Mouse (Mus musculus) hindbrain, embryonic 11.5 days (tissue): Measurements from ENCODE around the gene Mrpl23. TPM values are rescaled to one million over a fixed set of nuclear protein-coding genes. Genes with fewer than 3 reads are reported as not detected.

Experiments
- ATAC-seq: fragments of 200-750 bp; cut with Nextera tagmentation; 2 replicates; pipeline ENCODE4 v1.8.0; 2017; ENCODE audit warnings: mild to moderate bottlenecking, moderate TSS enrichment, moderate library complexity; ENCODE audit not compliant: low FRiP score
- DNase-seq: peaks from one replicate; pipeline ENCODE4 v3.0.0-alpha.2; 2015; ENCODE audit warnings: low spot score
- H3K27ac ChIP-seq: fragments of 300-500 bp; sonication (generic); 2 replicates; pipeline ENCODE4 v1.5.1; 2014; ENCODE audit warnings: mild to moderate bottlenecking, low read depth, low read length
- H3K27me3 ChIP-seq: fragments of 300-500 bp; sonication (generic); 2 replicates; pipeline ENCODE4 v1.6.1; 2014; ENCODE audit warnings: mild to moderate bottlenecking, low read length, moderate library complexity, mixed read lengths; ENCODE audit not compliant: control insufficient read depth, insufficient read depth
- H3K36me3 ChIP-seq: fragments of 300-500 bp; sonication (generic); 2 replicates; pipeline ENCODE4 v1.6.1; 2014; ENCODE audit warnings: mild to moderate bottlenecking, low read length, moderate library complexity, mixed read lengths; ENCODE audit not compliant: control insufficient read depth, insufficient read depth
- H3K4me1 ChIP-seq: fragments of 300-500 bp; sonication (generic); replicated peaks from 2 replicates; pipeline ENCODE4 v1.6.1; 2014; ENCODE audit warnings: low read length, mixed read lengths; ENCODE audit not compliant: control insufficient read depth, insufficient read depth
- H3K4me2 ChIP-seq: fragments of 300-500 bp; sonication (generic); replicated peaks from 2 replicates; pipeline ENCODE4 v1.6.1; 2014; ENCODE audit warnings: mild to moderate bottlenecking, low read depth, low read length
- H3K4me3 ChIP-seq: fragments of 300-500 bp; sonication (generic); 2 replicates; pipeline ENCODE4 v1.5.1; 2014; ENCODE audit warnings: low read depth, low read length
- H3K9ac ChIP-seq: fragments of 300-500 bp; sonication (generic); 2 replicates; pipeline ENCODE4 v1.6.1; 2014; ENCODE audit warnings: low read depth, low read length
- H3K9me3 ChIP-seq: fragments of 300-500 bp; sonication (generic); 2 replicates; pipeline ENCODE4 v1.6.1; 2016; ENCODE audit warnings: low read length; ENCODE audit not compliant: control insufficient read depth
- WGBS: fragments of 180-500 bp; shearing (Covaris S2); extraction: QIAGEN DNeasy Blood & Tissue Kit; methylation state at CpG from one replicate; pipeline ENCODE4 v1.1.7; 2014; 5-methylcytosine and 5-hydroxymethylcytosine counted together
- polyA plus RNA-seq: library from polyadenylated mRNA; unstranded; fragments of >200 nt; fragmentation: Nextera tagmentation; extraction: Ambion mirVana; gene quantifications from 2 replicates; pipeline ENCODE4 v1.2.1, GENCODE M21; 2014

Mrpl23 gene
- polyA plus RNA-seq, 1 experiment from 2014 or later, result 13.5 TPM

- 86% methylated on average over 2 of the region's 2 CpGs for WGBS
- DNase-seq (no peak), ATAC-seq (no peak)
- no peak overlapping the region for H3K4me3 ChIP-seq
- no peaks in the 10 kb centered on the region for H3K27me3 ChIP-seq
- no peaks in the 10 kb centered on the region for H3K36me3 ChIP-seq
- no peak overlapping the region for H3K27ac ChIP-seq
- no peaks in the 10 kb centered on the region for H3K9me3 ChIP-seq
- no peaks in the 10 kb centered on the region for H3K4me1 ChIP-seq
- H3K4me2 ChIP-seq, result no peak overlapping the region
- H3K9ac ChIP-seq, result no peak overlapping the region
Measured at GRCm38 (mm10) chr7:142497775-142498174, 34.7 kb upstream of the Mrpl23 start.

GRCm38 (mm10) chr7:142498575-142498974 lies 33.9 kb upstream of the Mrpl23 start, which contains the start of gene Tnnt3:
TSS of gene Tnnt3 (plus strand) at chr7:142498836.
- Histone ChIP-seq H3K27ac (no peak within 1 kb of the TSS), H3K4me2 (no peak within 1 kb of the TSS), H3K4me3 (no peak within 1 kb of the TSS), H3K4me1 (no peaks in the 10 kb centered on the region), H3K9me3 (no peaks in the 10 kb centered on the region), H3K36me3 (no peaks in the 10 kb centered on the region), H3K9ac (no peak within 1 kb of the TSS), H3K27me3 (no peaks in the 10 kb centered on the region)
- DNase-seq, result no peak
- no peak for ATAC-seq
- 93% methylated on average over 2 of the region's 2 CpGs for WGBS

- Histone ChIP-seq H3K4me1 (no peaks in the 10 kb centered on the region), H3K27me3 (no peaks in the 10 kb centered on the region), H3K4me3 (no peak overlapping the region), H3K4me2 (no peak overlapping the region), H3K9ac (no peak overlapping the region), H3K27ac (no peak overlapping the region), H3K9me3 (no peaks in the 10 kb centered on the region), H3K36me3 (no peaks in the 10 kb centered on the region)
- 71% methylated on average over 5 of the region's 5 CpGs for WGBS
- no peak for DNase-seq
- ATAC-seq, result no peak
Measured at GRCm38 (mm10) chr7:142499010-142499721, 33.3 kb upstream of the Mrpl23 start.

- Histone ChIP-seq H3K36me3 (no peaks in the 10 kb centered on the region), H3K27me3 (no peaks in the 10 kb centered on the region), H3K27ac (no peak overlapping the region), H3K4me1 (no peaks in the 10 kb centered on the region), H3K9me3 (no peaks in the 10 kb centered on the region), H3K4me2 (no peak overlapping the region), H3K4me3 (no peak overlapping the region), H3K9ac (no peak overlapping the region)
- DNase-seq (no peak), ATAC-seq (no peak)
- WGBS, result 91% methylated on average over 1 of the region's 1 CpGs
Measured at GRCm38 (mm10) chr7:142500032-142500431, 32.5 kb upstream of the Mrpl23 start.

- DNase-seq (no peak), ATAC-seq (no peak)
- 83% methylated on average over 4 of the region's 4 CpGs for WGBS
- Histone ChIP-seq H3K4me3 (no peak overlapping the region), H3K4me2 (no peak overlapping the region), H3K27me3 (no peaks in the 10 kb centered on the region), H3K4me1 (peaks cover 9% of the 10 kb centered on the region), H3K9me3 (no peaks in the 10 kb centered on the region), H3K27ac (no peak overlapping the region), H3K9ac (no peak overlapping the region), H3K36me3 (no peaks in the 10 kb centered on the region)
Measured at GRCm38 (mm10) chr7:142503206-142503605, 29.3 kb upstream of the Mrpl23 start.

GRCm38 (mm10) chr7:142505942-142506341 lies 26.5 kb upstream of the Mrpl23 start:
- peak; percentile 54 for DNase-seq
- no peak overlapping the region for H3K4me3 ChIP-seq
- peaks cover 17% of the 10 kb centered on the region for H3K4me1 ChIP-seq
- no peak overlapping the region for H3K9ac ChIP-seq
- no peaks in the 10 kb centered on the region for H3K9me3 ChIP-seq
- ATAC-seq, result peak; percentile 65
- WGBS, result 19% methylated on average over 2 of the region's 2 CpGs
- H3K27ac ChIP-seq, result no peak overlapping the region; the same call in 1 of the 2 replicates
- no peaks in the 10 kb centered on the region for H3K36me3 ChIP-seq
- no peaks in the 10 kb centered on the region for H3K27me3 ChIP-seq
- no peak overlapping the region for H3K4me2 ChIP-seq

GRCm38 (mm10) chr7:142506501-142506900 lies 26.0 kb upstream of the Mrpl23 start:
- DNase-seq (no peak), ATAC-seq (no peak)
- no peaks in the 10 kb centered on the region for H3K36me3 ChIP-seq
- H3K27me3 ChIP-seq, result no peaks in the 10 kb centered on the region
- H3K4me3 ChIP-seq, result no peak overlapping the region
- H3K9me3 ChIP-seq, result no peaks in the 10 kb centered on the region
- no peak overlapping the region for H3K27ac ChIP-seq
- H3K4me1 ChIP-seq, result peaks cover 17% of the 10 kb centered on the region
- 26% methylated on average over 4 of the region's 4 CpGs for WGBS
- H3K9ac ChIP-seq, result no peak overlapping the region
- H3K4me2 ChIP-seq, result no peak overlapping the region

- DNase-seq, result no peak
- 92% methylated on average over 9 of the region's 9 CpGs for WGBS
- no peak overlapping the region for H3K27ac ChIP-seq
- H3K9me3 ChIP-seq, result no peaks in the 10 kb centered on the region
- no peak overlapping the region for H3K4me2 ChIP-seq
- H3K27me3 ChIP-seq, result no peaks in the 10 kb centered on the region; the same call in 1 of the 2 replicates
- peaks cover 17% of the 10 kb centered on the region for H3K4me1 ChIP-seq
- no peaks in the 10 kb centered on the region for H3K36me3 ChIP-seq
- no peak overlapping the region for H3K9ac ChIP-seq
- no peak for ATAC-seq
- H3K4me3 ChIP-seq, result no peak overlapping the region
Measured at GRCm38 (mm10) chr7:142507453-142507852, 25.0 kb upstream of the Mrpl23 start.

GRCm38 (mm10) chr7:142509518-142509917 lies 23.0 kb upstream of the Mrpl23 start:
- no peaks in the 10 kb centered on the region; the same call in 1 of the 2 replicates for H3K27me3 ChIP-seq
- peak overlapping the region; percentile 85 for H3K27ac ChIP-seq
- ATAC-seq, result no peak
- no peak overlapping the region for H3K4me2 ChIP-seq
- WGBS, result 30% methylated on average over 14 of the region's 14 CpGs
- peak; percentile 45 for DNase-seq
- H3K9ac ChIP-seq, result no peak overlapping the region
- peaks cover 17% of the 10 kb centered on the region for H3K4me1 ChIP-seq
- no peaks in the 10 kb centered on the region for H3K9me3 ChIP-seq
- no peak overlapping the region for H3K4me3 ChIP-seq
- H3K36me3 ChIP-seq, result no peaks in the 10 kb centered on the region
